Mouse (Mus musculus): ENCODE data around the gene Rnf215. TPM values are rescaled to one million over a fixed set of nuclear protein-coding genes. Genes with fewer than 3 reads are reported as not detected.
"Not testable (repeated sequence)": the region's sequence is repeated elsewhere in the genome, so short reads cannot be mapped to it uniquely, and the experiment has no call there.

The Rnf215 gene
- polyA plus RNA-seq, 1 experiment from 2014 or later, result 19.1 TPM

- H3K9me3 ChIP-seq, result no peaks in the 10 kb centered on the region
- no peak overlapping the region for H3K27ac ChIP-seq
- DNase-seq (ENCODE audit: extremely low spot score, low spot score), result no peak
- H3K36me3 ChIP-seq (replicated peaks), result no peaks in the 10 kb centered on the region
- H3K4me3 ChIP-seq, result no peak overlapping the region
- peaks cover 49% of the 10 kb centered on the region for H3K27me3 ChIP-seq (ENCODE audit: poor library complexity, severe bottlenecking)
- peaks cover 24% of the 10 kb centered on the region for H3K4me1 ChIP-seq
- 75% methylated on average over 11 of the region's 11 CpGs for WGBS
Measured at GRCm38 (mm10) chr11:4116458-4117141, 18.4 kb upstream of the Rnf215 start.

- Histone ChIP-seq H3K4me3 (peak overlapping the region; percentile 64), H3K27me3 (ENCODE audit: poor library complexity, severe bottlenecking) (peaks cover 49% of the 10 kb centered on the region), H3K4me1 (peaks cover 24% of the 10 kb centered on the region), H3K36me3 (replicated peaks) (no peaks in the 10 kb centered on the region), H3K9me3 (no peaks in the 10 kb centered on the region), H3K27ac (no peak overlapping the region)
- no peak for DNase-seq (ENCODE audit: extremely low spot score, low spot score)
- WGBS, result 42% methylated on average over 3 of the region's 3 CpGs
Measured at GRCm38 (mm10) chr11:4117372-4118071, 17.5 kb upstream of the Rnf215 start.

- H3K27ac ChIP-seq, result peak overlapping the region; percentile 81
- WGBS, result 3% methylated on average over 41 of the region's 41 CpGs
Measured at GRCm38 (mm10) chr11:4118081-4118921, 16.7 kb upstream of the Rnf215 start.

GRCm38 (mm10) chr11:4119635-4120034 lies 15.4 kb upstream of the Rnf215 start:
- WGBS, result 84% methylated on average over 5 of the region's 5 CpGs
- Histone ChIP-seq H3K27ac (no peak overlapping the region), H3K27me3 (ENCODE audit: poor library complexity, severe bottlenecking) (peaks cover 49% of the 10 kb centered on the region), H3K4me3 (no peak overlapping the region), H3K9me3 (no peaks in the 10 kb centered on the region), H3K36me3 (replicated peaks) (no peaks in the 10 kb centered on the region), H3K4me1 (peaks cover 24% of the 10 kb centered on the region)
- no peak for DNase-seq (ENCODE audit: extremely low spot score, low spot score)

More at GRCm38 (mm10) chr11:4118081-4118921, 16.7 kb upstream of the Rnf215 start:
- DNase-seq (ENCODE audit: extremely low spot score, low spot score), result peak; percentile 66
- peaks cover 49% of the 10 kb centered on the region for H3K27me3 ChIP-seq (ENCODE audit: poor library complexity, severe bottlenecking)
- H3K36me3 ChIP-seq (replicated peaks), result no peaks in the 10 kb centered on the region
- no peaks in the 10 kb centered on the region for H3K9me3 ChIP-seq
- peaks cover 24% of the 10 kb centered on the region for H3K4me1 ChIP-seq
- peak overlapping the region; percentile 64 for H3K4me3 ChIP-seq

- Histone ChIP-seq H3K27ac (no peak overlapping the region), H3K4me1 (peaks cover 23% of the 10 kb centered on the region), H3K27me3 (ENCODE audit: poor library complexity, severe bottlenecking) (peaks cover 43% of the 10 kb centered on the region), H3K4me3 (no peak overlapping the region), H3K9me3 (peaks cover 10% of the 10 kb centered on the region; the same call in 1 of the 2 replicates), H3K36me3 (replicated peaks) (no peaks in the 10 kb centered on the region)
- WGBS, result 82% methylated on average over 3 of the region's 3 CpGs
- no peak for DNase-seq (ENCODE audit: extremely low spot score, low spot score)
Measured at GRCm38 (mm10) chr11:4121691-4122090, 13.3 kb upstream of the Rnf215 start.

- Histone ChIP-seq H3K9me3 (peaks cover 13% of the 10 kb centered on the region; the same call in 1 of the 2 replicates), H3K36me3 (replicated peaks) (no peaks in the 10 kb centered on the region), H3K27me3 (ENCODE audit: poor library complexity, severe bottlenecking) (peaks cover 37% of the 10 kb centered on the region), H3K27ac (no peak overlapping the region), H3K4me1 (peaks cover 20% of the 10 kb centered on the region), H3K4me3 (no peak overlapping the region)
- no peak for DNase-seq (ENCODE audit: extremely low spot score, low spot score)
- 91% methylated on average over 5 of the region's 5 CpGs for WGBS
Measured at GRCm38 (mm10) chr11:4122226-4122625, 12.8 kb upstream of the Rnf215 start.

GRCm38 (mm10) chr11:4122742-4123579 lies 12.0 kb upstream of the Rnf215 start, which contains the start of gene Sec14l2:
Gene Sec14l2, minus strand, starts transcription at chr11:4123415.
- no peak for DNase-seq (ENCODE audit: extremely low spot score, low spot score)
- H3K4me3 ChIP-seq, result no peak within 1 kb of the TSS
- 62% methylated on average over 10 of the region's 10 CpGs for WGBS

GRCm38 (mm10) chr11:4123922-4124321 lies 11.1 kb upstream of the Rnf215 start:
- H3K4me3 ChIP-seq, result no peak overlapping the region
- WGBS, result 72% methylated on average over 5 of the region's 5 CpGs
- no peaks in the 10 kb centered on the region for H3K36me3 ChIP-seq (replicated peaks)
- peaks cover 13% of the 10 kb centered on the region; the same call in 1 of the 2 replicates for H3K9me3 ChIP-seq
- peaks cover 3% of the 10 kb centered on the region for H3K4me1 ChIP-seq
- no peak overlapping the region for H3K27ac ChIP-seq
- no peak for DNase-seq (ENCODE audit: extremely low spot score, low spot score)
- peaks cover 22% of the 10 kb centered on the region for H3K27me3 ChIP-seq (ENCODE audit: poor library complexity, severe bottlenecking)

More at GRCm38 (mm10) chr11:4122742-4123579, 12.0 kb upstream of the Rnf215 start, which contains the start of gene Sec14l2:
- no peak within 1 kb of the TSS for H3K27ac ChIP-seq
- peaks cover 13% of the 10 kb centered on the region; the same call in 1 of the 2 replicates for H3K9me3 ChIP-seq
- H3K27me3 ChIP-seq (ENCODE audit: poor library complexity, severe bottlenecking), result peaks cover 30% of the 10 kb centered on the region
- H3K4me1 ChIP-seq, result peaks cover 13% of the 10 kb centered on the region
- no peaks in the 10 kb centered on the region for H3K36me3 ChIP-seq (replicated peaks)

GRCm38 (mm10) chr11:4127059-4127458 lies 7.9 kb upstream of the Rnf215 start:
- Histone ChIP-seq H3K36me3 (replicated peaks) (no peaks in the 10 kb centered on the region), H3K27ac (no peak overlapping the region), H3K4me3 (no peak overlapping the region), H3K9me3 (peaks cover 13% of the 10 kb centered on the region; the same call in 1 of the 2 replicates), H3K4me1 (peaks cover 10% of the 10 kb centered on the region), H3K27me3 (ENCODE audit: poor library complexity, severe bottlenecking) (no peaks in the 10 kb centered on the region)
- WGBS, result 93% methylated on average over 1 of the region's 1 CpGs
- DNase-seq (ENCODE audit: extremely low spot score, low spot score), result no peak

- not testable (repeated sequence) for H3K27ac ChIP-seq; H3K27me3 ChIP-seq (ENCODE audit: poor library complexity, severe bottlenecking); DNase-seq (ENCODE audit: extremely low spot score, low spot score); H3K4me3 ChIP-seq; H3K36me3 ChIP-seq (replicated peaks); H3K4me1 ChIP-seq
- WGBS, result 96% methylated on average over 4 of the region's 4 CpGs
- H3K9me3 ChIP-seq, result peaks cover 14% of the 10 kb centered on the region; the same call in 1 of the 2 replicates
Measured at GRCm38 (mm10) chr11:4128461-4128860, 6.5 kb upstream of the Rnf215 start.

GRCm38 (mm10) chr11:4133450-4133849 lies 1.6 kb upstream of the Rnf215 start:
- no peak for DNase-seq (ENCODE audit: extremely low spot score, low spot score)
- H3K4me3 ChIP-seq, result no peak overlapping the region
- H3K27ac ChIP-seq, result no peak overlapping the region
- 54% methylated on average over 3 of the region's 3 CpGs for WGBS
- no peaks in the 10 kb centered on the region for H3K27me3 ChIP-seq (ENCODE audit: poor library complexity, severe bottlenecking)
- H3K9me3 ChIP-seq, result peaks cover 5% of the 10 kb centered on the region; the same call in 1 of the 2 replicates
- peaks cover 16% of the 10 kb centered on the region for H3K36me3 ChIP-seq (replicated peaks)
- H3K4me1 ChIP-seq, result peaks cover 34% of the 10 kb centered on the region

GRCm38 (mm10) chr11:4134400-4134799 lies 602 bp upstream of the Rnf215 start:
- DNase-seq (ENCODE audit: extremely low spot score, low spot score), result no peak
- H3K9me3 ChIP-seq, result peaks cover 5% of the 10 kb centered on the region; the same call in 1 of the 2 replicates
- peak overlapping the region; percentile 81 for H3K4me3 ChIP-seq
- peaks cover 34% of the 10 kb centered on the region for H3K4me1 ChIP-seq
- H3K27me3 ChIP-seq (ENCODE audit: poor library complexity, severe bottlenecking), result no peaks in the 10 kb centered on the region
- no peak overlapping the region for H3K27ac ChIP-seq
- 57% methylated on average over 6 of the region's 6 CpGs for WGBS
- peaks cover 25% of the 10 kb centered on the region for H3K36me3 ChIP-seq (replicated peaks)
